Mouse (Mus musculus) mouse trophoblast stem cell (cell line): ENCODE results near the gene Cd8b1.
"Not testable (repeated sequence)": the region's sequence is repeated elsewhere in the genome, so short reads cannot be mapped to it uniquely, and the experiment has no call there.

Source experiments
- in situ Hi-C, 2 experiments: fragments of 300-500 bp; cut with MseI, MboI; formaldehyde crosslinking; loops; 2 replicates in 1 of 2; 3 replicates in 1 of 2; pipeline ENCODE4 v1.15.1; 2025

The Cd8b1 gene

GRCm38 (mm10) chr6:71322491-71322921 is at the start of gene Cd8b1:
Cd8b1 (plus strand) TSS chr6:71322788.
- in situ Hi-C loops: no loop called here

GRCm38 (mm10) chr6:71273715-71274114 is 48.9 kb upstream of the Cd8b1 start:
- in situ Hi-C loops: no loop called here

- in situ Hi-C loops: no loop called here
These were observed 48.0 kb upstream of the Cd8b1 start for GRCm38 (mm10) chr6:71274621-71275020.

- in situ Hi-C loops: no loop called here
These were observed 43.2 kb upstream of the Cd8b1 start for GRCm38 (mm10) chr6:71279418-71279817.

GRCm38 (mm10) chr6:71293509-71293908 is 29.1 kb upstream of the Cd8b1 start:
- in situ Hi-C loops: no loop called here

GRCm38 (mm10) chr6:71295303-71295702 is 27.3 kb upstream of the Cd8b1 start:
- in situ Hi-C loops: no loop called here

- in situ Hi-C loops: no loop called here
These were observed 24.5 kb upstream of the Cd8b1 start for GRCm38 (mm10) chr6:71298051-71298450.

- in situ Hi-C loops: no loop called here
These were observed 23.8 kb upstream of the Cd8b1 start for GRCm38 (mm10) chr6:71298751-71299150.

GRCm38 (mm10) chr6:71302097-71302731 is 20.4 kb upstream of the Cd8b1 start:
- in situ Hi-C loops: no loop called here

GRCm38 (mm10) chr6:71307486-71307885 is 15.1 kb upstream of the Cd8b1 start:
- in situ Hi-C loops: no loop called here

- in situ Hi-C loops: no loop called here
These were observed 733 bp upstream of the Cd8b1 start, which contains the start of gene Smyd1 for GRCm38 (mm10) chr6:71321826-71322283. Smyd1 (minus strand) TSS chr6:71322233.

- in situ Hi-C loops: no loop called here
These were observed 2.2 kb downstream of the Cd8b1 start for GRCm38 (mm10) chr6:71324816-71325215.

- in situ Hi-C loops: no loop called here
These were observed 7.3 kb downstream of the Cd8b1 start for GRCm38 (mm10) chr6:71329881-71330280.

GRCm38 (mm10) chr6:71330486-71330885 is 7.9 kb downstream of the Cd8b1 start:
- in situ Hi-C loops: no loop called here

- in situ Hi-C loops: not testable (repeated sequence)
These were observed 8.9 kb downstream of the Cd8b1 start for GRCm38 (mm10) chr6:71331491-71331890.

- in situ Hi-C loops: no loop called here
These were observed 9.8 kb downstream of the Cd8b1 start for GRCm38 (mm10) chr6:71332236-71332965.

- in situ Hi-C loops: no loop called here
These were observed 10.4 kb downstream of the Cd8b1 start for GRCm38 (mm10) chr6:71333031-71333430.

GRCm38 (mm10) chr6:71333578-71334273 is 11.1 kb downstream of the Cd8b1 start:
- in situ Hi-C loops: no loop called here

GRCm38 (mm10) chr6:71337666-71338065 is 15.1 kb downstream of the Cd8b1 start:
- in situ Hi-C loops: no loop called here

GRCm38 (mm10) chr6:71338941-71339340 is 16.4 kb downstream of the Cd8b1 start:
- in situ Hi-C loops: no loop called here

- in situ Hi-C loops: no loop called here
These were observed 16.8 kb downstream of the Cd8b1 start for GRCm38 (mm10) chr6:71339351-71339750.

GRCm38 (mm10) chr6:71341179-71341578 is 18.6 kb downstream of the Cd8b1 start:
- in situ Hi-C loops: no loop called here
